Mouse (Mus musculus): Measurements from ENCODE around the gene Ccl4.

Gene Ccl4

DNA sequence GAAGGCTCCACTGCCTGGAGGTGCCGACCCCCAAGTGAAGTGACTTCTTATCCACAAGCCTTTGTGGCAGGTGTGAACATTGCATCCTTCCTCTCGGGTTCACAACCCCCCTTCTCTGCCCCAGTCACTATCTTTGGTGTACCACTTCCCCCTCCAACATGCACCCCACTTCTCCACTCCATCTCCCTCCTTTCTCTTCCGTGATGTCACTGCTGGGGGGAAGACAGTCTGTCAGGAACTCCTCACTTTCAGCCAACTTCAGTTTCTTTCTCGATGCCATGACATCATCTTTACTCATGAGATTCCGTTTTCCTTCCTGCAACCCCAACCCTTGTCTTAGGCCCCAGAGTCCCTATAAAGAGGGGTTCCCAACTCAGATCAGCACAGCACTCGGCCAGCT is at the start of gene Ccl4:
Gene Ccl4, plus strand, starts transcription at position 381 of the 400 bp plus-strand sequence.
- DNase-seq (ENCODE audit: low read depth): no peak

DNA sequence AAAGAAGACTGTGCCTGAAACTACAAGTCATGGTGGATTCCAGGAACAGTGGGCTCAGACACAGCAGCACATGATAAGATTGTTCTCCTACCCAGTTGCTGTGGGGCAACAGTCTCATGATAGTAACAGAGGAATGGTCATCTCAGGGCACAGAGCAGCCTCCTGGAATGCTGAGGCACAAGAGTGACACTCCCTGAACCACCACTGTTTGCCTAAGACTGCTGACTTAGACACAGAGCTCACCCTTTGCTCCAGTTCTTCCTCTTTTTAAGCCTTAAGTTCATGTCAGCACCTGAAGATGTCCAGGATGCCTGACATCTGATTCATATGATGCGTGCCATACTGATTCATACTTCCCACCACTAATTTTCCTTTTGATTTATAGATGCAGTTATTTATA is 45.8 kb upstream of the Ccl4 start:
- no peak for DNase-seq (ENCODE audit: low read depth)

DNA sequence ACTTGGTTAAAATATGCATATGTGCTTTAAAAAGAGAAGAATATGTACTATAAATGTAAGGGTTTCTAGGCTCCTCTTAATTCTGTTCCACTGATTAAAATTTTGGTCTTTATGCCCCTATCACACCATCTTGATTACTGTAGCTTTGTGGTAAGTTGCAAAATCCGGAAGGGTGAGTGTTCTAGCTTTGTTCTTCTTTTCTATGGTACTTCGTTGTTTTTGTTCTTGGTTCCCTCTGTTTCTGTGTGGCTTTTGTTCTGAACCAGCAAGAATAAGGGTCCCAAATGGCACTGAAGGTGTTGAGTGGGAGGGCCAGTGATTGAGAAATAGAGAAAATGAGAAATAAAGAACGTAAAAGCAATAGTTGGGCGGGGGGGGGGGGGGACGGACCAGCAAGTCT is 44.1 kb upstream of the Ccl4 start:
- DNase-seq (ENCODE audit: low read depth): no peak

DNA sequence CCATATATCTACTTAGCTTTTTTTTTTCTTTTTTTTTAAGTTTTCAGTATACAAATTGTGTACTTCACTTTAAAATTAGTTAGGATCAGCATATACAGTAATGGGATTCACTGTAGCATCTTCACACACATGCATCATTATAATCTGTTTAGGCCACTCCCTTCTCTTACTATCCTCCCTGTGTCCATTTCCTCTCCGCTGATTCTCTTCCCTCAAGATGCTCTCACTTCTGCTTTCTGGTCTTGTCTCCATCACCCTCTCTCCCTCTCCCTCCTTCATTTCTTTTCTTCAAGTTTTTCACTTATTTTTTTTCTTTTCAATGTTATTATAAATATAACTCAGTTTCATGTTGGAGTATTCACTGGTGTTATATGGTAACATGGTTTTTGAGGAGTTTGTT is 43.3 kb upstream of the Ccl4 start:
- no peak for DNase-seq (ENCODE audit: low read depth)

DNA sequence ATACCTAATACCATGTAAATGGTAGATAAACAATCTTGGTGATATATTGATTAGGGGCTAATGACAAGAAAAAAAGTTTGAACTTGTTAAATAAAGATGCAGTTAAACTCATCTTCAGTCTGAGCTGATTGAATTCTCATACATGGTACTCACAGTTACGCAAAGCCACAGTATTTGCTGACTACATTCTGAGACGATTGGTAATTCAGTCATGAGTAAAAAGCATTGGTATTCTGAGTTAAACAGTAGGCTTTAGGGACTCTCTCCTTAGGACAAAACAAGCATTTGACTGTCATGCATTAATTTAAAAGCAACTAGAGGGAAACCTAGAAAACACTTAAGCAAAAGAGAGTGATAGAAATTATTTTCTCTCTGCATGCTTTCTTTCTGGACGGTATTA is 38.8 kb upstream of the Ccl4 start:
- no peak for DNase-seq (ENCODE audit: low read depth)

DNA sequence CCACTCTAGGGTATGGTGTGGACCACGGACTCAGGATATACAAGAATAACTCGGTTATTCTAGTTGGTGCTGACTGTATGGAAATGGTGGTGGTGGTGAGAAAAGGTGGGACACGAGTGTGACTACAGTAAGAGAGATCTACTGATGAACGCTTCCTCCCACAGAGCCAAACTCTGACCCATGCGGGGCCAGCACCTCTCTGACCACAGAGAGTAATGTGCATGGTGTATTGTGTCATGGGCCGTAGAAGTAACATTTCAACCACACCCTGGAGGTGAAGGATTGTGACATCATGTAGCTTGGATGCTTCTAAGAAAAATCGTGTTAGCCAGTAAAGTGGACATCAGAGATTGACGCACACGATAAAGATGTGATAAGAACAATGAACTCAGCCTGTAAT is 33.6 kb upstream of the Ccl4 start:
- DNase-seq (ENCODE audit: low read depth): no peak

DNA sequence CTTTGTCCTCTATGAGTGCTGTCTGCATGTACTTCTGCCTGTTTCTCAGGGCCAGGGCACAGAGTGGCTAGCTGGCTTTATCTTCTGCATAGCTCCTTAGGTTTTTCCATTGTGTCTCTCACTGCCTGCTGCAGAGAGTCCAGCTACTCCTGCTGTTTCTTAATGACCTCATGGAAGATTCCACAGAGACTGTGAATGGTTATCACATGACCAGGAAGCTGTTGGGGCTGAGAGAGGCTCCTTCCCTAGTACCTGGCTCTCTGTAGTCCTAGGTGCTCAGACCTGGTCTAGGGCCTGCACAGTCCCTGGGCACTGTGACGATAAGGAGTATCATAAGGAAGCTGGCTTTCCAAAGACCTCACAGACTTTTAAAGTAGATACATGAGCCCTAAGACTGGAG is 31.8 kb upstream of the Ccl4 start:
- no peak for DNase-seq (ENCODE audit: low read depth)

DNA sequence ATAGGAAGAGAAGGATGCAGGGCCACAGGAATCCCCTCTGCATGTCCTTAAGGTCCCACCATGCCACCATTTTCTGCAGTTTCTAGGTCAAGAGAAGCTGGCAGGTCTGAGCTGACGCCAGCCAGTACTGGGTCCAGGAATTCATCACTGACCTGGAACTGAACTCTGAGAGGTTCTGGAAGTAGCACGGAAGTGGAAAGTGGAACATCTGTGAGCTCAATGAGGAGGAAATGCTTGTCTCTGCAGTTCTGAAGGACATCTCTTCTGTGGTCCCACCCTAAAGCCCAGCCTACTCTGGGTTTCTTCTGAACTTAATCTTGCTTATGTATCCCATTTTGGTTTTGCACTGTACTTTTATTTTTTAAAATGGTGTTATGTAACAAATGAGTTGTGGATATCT is 31.3 kb upstream of the Ccl4 start:
- no peak for DNase-seq (ENCODE audit: low read depth)

DNA sequence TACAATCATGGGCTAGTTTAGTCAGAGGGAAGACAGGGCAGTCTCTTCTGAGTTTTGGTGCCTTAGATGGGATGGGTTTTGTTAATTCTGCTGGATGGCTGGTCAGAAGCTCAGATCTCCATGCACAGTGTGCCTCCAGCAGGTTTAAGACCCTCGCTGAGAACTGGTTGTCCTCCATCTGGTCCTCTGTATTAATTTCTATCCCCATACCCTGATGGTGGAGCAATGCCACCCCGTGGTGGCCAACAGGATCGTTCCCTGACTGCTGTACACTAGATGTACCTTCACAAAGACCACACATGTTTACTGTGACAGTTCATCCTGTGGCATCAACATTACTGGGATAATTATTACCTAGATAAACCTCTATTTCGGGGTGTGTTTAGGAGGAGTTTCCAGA is 29.6 kb upstream of the Ccl4 start:
- no peak for DNase-seq (ENCODE audit: low read depth)

DNA sequence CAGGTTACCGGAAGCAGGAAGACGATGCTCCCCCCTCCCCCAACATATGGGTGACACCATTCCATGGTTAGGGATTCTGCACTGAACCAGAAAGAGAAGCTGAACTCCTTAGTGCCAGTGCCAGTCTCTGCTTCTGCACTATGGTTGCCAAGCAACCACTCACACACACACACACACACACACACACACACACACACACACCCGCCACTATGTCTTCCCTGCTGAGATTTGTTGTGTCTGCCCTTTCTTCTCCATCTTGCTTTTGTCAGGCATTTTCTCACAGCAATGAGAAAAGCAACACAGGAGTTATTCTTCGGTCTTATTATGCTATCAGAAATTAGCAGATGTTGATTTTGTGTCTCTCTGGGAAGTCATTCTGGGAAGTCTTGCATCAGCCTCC is 28.0 kb upstream of the Ccl4 start:
- no peak for DNase-seq (ENCODE audit: low read depth)

DNA sequence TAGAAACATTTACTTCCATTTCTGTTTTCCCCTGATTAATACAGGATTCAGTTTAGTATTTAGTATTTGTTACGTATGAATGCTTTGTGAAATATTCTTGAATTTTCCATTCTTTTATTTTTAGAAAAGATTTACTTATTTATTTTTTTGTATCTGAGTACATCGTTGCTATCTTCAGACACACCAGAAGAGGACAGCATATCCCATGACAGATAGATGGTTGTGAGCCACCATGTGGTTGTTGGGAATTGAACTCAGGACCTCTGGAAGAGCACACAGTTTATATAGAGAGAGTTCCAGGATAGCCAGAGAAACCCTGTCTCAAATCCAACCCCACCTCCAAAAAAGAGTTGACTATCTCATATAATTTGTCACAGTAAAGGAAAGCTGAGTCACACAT is 27.5 kb upstream of the Ccl4 start:
- DNase-seq (ENCODE audit: low read depth): no peak

DNA sequence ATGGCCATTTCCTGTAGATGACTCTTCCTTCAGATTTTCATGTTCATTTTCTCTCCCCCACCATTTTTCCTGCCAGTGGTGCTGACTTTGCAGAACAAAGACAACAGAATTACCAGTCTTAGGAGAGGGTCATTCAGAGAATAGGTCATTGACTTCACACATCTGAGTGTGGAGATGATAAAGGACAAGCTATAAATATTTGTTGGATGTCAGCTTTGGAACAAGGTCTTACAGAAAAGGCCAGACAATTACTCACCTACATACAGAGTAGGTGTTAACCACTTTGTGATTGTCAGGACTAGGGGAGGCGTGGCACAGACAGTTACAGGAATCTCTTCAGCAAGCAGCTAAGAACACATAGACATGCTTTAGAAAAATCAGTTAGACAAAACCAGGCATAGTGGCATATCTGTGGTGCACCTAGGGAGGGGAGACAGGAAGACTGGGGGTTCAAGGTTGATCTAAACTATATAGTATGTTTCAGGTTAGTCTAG is 25.6 kb upstream of the Ccl4 start:
- no peak for DNase-seq (ENCODE audit: low read depth)

DNA sequence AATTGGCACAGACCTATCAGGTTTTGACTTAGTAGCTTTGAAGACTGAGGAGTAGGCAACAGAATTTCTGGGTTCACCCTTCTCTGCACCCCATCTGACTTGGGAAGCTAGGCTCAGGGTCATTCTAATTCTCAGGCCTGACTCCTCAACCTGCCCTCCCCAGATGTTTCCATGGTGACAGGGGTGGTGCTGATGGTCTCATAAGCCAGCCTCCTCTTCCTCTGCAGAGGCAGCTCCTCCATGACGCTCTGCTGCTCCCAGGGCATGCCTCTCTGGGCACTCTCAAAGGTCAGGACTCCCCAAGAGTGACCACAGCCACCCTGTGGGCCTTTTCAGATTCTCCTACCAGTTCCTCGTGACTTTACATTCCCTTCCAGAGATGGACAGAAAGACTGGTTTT is 23.4 kb upstream of the Ccl4 start:
- no peak for DNase-seq (ENCODE audit: low read depth)

DNA sequence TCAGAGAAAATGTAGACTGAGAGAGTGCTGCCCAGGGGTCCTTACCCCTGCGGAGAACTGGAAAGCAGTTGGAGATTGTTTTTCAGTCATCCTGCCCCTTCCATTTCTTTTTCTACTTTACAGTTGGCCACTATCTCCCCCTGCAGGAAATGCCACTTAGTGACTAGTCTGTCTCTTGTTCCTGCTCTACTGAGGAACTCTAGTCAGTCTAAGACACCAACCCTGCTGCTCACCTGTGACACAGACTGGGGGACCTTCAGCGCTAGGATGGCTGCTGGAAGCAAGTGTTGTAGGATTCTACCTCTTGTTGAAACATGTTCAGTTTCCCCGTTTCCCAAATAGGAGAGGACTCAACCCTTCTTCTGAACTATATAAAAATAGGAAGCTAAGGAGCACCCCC is 22.9 kb upstream of the Ccl4 start:
- no peak for DNase-seq (ENCODE audit: low read depth)

DNA sequence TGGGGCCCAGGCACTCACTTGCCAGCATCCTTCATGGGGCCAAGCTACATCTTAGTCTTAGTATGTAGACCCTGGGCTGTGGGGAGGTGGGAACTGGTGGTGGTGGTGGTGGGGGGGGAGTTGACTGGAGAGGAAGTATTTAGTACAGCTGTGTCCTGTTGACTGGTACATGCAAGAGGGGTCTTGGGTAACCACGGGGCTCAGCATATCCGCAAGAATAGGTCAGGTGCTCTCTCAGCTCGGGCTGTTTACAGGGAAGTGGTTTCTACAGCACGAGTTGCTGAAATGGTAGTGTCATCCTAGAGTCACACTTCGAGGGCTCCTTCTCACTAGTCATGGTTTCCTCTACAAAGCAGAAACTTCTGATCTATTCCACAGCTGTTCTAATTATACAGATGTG is 22.2 kb upstream of the Ccl4 start:
- no peak for DNase-seq (ENCODE audit: low read depth)

DNA sequence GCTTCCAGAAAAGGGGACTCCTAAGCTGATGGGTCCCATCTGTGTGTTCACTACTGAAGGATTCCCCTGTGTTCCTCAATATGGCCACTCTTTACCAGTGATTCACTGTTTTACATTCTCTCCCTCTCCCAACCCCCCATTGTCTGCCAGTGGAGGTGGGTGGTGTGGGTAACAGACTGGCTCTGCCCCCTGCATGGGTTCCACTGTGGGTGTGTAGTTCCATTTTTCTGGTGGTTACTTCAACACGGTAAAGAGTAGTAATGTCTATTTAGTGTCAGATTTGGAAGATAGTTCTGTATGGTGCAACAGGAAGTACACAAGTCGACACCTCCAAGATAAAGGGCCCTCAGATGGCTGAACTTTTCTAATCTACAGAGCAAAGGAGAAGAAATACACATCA is 21.2 kb upstream of the Ccl4 start:
- DNase-seq (ENCODE audit: low read depth): no peak

DNA sequence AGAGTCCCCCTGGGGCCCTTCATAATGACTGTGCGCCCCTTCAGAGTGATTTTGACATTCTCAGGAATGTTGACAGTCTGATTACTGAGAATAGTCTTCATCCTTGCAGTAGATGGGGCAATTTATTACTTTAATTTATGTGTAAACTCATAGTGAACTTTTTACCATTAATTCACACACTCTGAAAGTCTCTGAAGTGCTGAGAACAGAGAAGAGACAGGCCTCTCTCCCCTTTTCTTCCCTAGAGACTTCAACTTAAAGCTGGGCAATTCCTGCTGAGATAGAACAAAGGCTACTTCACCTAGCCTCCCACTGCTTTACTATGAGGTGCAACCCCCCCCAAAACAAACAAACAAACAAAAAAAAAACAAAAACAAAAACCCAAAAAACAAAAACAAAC is 16.9 kb upstream of the Ccl4 start, which contains the start of gene Rpl9-ps1:
Gene Rpl9-ps1, minus strand, starts transcription at position 101 of the 400 bp plus-strand sequence.
- DNase-seq (ENCODE audit: low read depth): no peak

DNA sequence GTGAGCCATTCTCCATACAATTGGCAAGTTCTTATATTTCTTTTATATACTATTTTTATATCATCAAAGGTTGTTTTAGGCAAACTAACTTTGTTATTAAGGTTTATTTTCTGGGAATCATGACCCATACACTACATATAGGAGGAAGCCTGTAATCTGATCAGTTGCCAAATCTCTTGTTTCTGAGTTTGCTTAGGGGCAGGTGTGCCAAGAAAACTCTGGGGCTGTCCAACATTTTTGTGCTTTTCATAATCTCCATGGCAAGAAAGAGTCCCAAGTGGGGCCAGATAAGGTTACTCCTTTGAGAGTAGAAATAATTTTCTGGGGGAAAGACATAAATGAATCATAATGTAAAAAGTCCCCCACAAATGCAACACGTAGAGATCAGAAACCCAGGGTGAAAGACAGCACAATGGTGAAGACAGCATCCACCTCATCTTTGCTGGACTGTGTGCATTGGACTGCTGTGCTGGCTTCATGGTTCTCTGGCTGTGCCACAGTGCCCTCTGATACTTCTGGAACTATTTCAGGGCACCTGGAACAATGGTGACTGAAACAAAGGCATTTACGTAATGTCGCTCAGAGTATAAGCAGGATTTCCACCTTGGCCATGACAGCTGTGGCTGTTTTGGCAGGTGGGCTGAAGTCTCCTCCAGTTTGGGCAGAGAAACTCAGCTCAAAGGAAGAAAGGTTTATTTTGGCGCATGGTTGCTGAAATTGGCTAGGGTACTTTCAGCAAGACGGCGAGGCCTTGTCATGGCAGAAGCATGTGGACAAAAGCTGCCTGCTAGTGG is 15.8 kb upstream of the Ccl4 start:
- no peak for DNase-seq (ENCODE audit: low read depth)

DNA sequence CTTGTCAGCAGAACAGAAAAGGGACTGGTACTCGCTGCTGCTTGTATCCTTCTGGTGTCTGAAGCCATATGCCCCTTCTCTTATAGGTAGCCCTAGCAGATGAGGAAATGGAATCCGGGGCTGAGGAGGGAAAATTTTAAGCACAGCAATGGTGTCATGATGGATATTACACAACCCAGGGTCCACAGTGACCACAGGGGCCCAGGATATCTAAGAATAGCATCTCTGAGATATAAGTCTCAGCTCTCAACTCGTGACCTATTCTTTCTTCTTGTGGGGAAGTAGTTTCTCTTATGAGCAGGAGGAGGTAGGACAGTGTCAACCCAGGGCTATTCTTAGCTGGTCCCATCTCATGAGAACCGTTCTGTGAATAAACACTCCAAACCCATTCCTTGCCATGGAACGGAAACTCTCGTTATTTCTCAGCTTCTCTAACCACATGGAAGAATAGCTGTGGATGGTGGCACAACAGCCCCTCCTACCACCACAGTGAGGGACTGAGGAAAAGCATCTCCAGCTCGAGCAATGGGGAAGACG is 13.0 kb upstream of the Ccl4 start, which contains the start of gene Ccl3:
Gene Ccl3, minus strand, starts transcription at position 51 of the 537 bp plus-strand sequence.
- DNase-seq (ENCODE audit: low read depth): no peak

DNA sequence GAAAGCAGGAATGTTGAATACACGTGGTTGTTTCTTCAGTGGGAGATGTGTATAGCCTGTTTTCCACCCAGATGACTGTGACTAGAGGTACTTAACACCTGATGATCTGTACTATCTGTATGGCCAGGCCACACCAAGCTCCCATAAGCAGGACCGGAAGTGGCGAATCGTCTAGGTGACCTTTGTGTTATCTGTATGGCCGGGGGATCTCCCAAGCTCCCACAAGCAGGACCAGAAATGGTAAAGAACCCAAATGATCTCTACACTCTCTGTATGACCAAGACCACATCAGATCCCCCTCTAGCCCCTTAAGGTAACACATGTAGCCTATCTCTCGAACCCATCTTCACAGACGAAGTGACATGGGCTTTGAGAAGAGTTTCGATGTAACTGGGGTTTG is 7.8 kb upstream of the Ccl4 start:
- DNase-seq (ENCODE audit: low read depth): no peak

DNA sequence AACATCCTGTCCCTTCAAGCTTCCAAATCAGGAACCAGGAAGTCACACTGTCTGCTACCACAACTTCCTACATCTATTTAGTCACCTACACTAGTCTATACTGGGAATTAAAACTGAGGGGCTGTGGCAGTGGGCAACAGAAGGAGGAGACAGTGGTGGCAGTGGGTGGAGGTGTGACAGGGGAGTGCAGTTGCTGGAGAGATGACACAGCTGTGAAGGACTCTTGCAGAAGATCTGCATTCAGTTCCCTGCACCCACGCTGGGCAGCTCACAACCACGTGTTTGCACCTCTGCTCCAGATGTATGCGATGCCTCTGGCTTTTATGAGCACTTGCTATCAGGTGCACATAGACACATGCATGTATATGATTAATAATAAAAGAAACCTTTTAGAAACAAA is 4.9 kb upstream of the Ccl4 start:
- DNase-seq (ENCODE audit: low read depth): no peak

DNA sequence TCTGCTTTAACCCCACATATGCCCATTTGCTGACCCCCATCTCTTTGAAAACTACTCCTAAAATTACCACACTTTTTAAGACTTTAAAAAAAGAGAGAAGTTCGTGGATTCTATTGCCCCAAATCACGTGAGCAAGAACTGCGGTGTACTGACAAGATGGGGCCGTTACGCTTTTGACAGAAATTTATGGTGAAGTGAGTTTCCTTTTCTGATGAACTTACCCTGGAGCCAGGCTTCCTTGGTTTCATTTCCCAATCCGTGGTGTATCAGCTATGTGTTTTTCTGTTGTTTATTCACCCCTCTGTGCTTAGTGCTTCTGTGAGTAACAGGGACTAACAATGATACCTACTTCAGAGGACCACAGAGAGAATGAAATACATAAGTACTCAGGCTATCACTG is 3.6 kb upstream of the Ccl4 start:
- no peak for DNase-seq (ENCODE audit: low read depth)

DNA sequence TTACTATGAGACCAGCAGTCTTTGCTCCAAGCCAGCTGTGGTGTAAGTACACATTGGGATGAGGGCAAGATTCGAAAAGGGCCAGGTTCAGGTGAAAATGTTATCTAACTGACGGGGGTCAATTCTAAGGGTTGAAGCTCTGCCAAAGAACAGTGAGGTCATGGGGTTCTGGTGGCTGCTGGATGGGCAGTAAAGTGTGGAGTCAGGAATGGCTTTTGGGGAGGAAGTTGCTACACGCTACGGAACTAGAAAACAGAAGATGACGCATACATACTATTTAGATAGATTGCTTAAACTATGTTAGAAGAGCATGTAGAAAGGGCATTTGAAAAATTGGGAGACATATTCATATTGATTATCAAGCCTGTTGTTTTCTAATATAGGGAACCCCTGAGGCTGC is 1.1 kb downstream of the Ccl4 start:
- no peak for DNase-seq (ENCODE audit: low read depth)

DNA sequence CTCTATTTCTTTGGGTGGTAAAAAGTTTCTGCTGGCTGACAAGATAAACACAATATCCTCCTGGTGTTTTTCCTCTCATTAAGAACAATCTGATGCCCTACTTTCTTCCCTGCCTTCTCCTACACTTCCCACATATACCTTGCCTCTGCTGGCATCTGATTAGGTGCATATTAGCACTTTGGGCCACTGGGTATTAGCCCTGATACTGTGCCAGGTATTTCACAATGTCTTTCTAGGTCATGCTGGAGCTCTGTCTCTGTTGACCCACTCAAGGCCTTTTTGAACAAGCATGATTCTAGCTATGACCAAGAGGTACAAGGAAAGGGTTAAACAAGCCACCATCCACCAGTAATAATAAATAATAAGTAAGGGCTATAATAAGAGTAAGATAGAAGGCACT is 9.4 kb downstream of the Ccl4 start:
- no peak for DNase-seq (ENCODE audit: low read depth)

All from fibroblast of lung, adult 2 months (primary cell).